Mouse (Mus musculus): ENCODE data around the gene Nedd9.

The Nedd9 gene

DNA sequence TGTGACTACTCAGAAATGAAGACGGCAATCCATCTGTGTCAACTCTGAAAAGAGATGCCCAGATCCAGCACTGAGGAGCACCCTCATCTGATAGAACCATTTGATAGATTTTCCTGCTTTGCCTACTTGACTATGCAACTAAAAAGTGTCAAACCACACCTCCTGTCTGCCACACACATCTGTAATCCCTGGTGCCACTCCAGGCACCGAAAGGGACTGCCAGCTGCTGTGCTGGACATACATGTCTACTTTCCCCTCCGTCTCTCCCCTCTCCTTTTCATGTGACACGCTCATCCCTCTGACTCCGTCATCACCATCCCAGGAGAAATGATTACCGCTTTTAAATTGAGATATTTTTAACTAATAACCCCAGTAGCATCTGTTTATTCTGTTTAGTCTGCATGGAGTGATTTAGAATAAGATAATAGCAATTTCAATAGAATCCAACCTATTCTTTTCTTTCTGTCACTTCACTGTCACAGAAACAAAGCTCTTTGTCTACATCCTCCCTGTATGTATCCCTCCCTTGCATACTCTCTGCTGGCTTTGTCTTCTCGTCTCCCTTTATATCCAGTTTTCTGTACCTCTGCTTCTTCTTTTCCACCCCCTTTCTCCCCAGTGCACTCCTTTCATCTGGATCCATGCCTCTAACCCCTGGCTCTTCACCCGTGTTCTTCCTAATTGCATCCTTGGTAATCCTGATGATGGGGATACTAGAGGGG lies 5.0 kb upstream of the Nedd9 start:
- no peak for DNase-seq (ENCODE audit: low read depth)

DNA sequence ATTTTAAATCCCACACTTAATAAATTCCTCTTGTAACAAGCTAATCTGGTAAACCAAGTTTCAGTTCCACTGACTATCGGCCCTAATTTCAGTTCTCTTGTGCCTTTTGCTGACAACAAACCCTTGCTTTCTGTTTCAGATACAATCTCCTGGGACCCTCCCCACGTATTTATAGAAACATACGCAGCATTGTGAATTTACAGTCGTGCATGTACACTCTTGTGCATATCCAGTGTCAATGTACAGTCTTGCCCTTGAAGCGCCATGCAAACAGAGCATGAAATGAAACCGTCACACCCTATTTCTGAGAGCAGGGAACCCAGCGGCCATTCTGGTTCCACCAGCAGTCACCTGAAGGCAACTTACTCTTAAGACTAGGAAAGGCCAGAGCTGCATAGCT lies 4.4 kb upstream of the Nedd9 start:
- DNase-seq (ENCODE audit: low read depth) = no peak

DNA sequence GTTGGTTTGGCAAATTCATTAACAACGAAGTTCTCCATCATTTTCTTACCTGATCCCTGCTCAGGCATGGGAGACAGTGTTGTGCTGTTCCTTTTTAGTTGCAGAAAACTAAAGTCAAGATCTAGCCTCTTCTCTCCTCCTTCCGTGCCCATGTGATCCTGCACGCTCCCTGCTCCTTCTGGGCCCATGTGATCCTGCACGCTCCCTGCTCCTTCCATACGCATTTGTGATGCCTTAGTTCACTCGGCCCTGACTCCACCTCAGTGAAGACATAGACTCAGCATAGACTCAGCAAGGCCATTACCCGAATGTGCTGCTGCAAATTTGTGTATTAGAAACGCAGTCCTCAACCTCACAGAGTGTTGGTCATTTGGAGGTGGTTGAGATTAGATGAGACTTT lies 3.1 kb upstream of the Nedd9 start:
- no peak for DNase-seq (ENCODE audit: low read depth)

GRCm38 (mm10) chr13:41489705-41490275 lies 2.6 kb upstream of the Nedd9 start:
- no peak for DNase-seq (ENCODE audit: low read depth)

DNA sequence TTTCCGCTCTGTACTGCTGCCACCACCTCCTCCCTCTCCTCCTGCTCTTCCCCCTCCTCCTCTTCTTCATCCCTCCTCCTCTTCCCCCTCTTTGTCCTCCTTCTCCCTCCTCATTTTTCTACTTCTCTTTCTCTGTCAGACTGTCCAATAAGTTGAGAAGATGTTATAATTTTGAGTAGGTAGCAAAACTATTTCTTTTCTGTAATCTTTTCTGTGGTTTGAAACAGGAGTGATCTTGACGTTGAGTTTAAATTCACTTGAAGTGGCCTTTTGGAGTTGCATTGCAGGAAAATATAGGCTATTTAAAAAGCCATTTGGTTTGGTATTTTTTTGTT lies 214 bp upstream of the Nedd9 start:
- no peak for DNase-seq (ENCODE audit: low read depth)

DNA sequence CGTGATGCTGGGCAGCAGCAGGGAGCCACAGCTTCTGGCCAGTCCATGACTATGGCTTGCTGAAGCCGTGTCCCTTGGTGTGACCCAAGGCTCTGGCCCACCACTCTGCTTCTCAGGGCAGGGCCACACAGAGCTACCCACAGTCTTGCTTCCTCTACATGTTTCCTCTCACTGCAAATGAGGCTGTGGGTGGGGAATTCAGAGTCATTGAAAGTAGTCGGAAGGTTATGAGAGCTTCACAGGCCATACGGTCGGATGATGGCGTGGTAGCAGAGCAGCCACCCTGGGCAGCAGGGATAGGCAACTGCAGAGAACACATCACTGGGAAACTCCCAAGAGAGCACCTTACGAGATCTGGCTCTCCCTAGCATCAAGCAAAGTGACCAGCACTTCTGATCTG lies 3.2 kb downstream of the Nedd9 start:
- peak; percentile 68 for DNase-seq (ENCODE audit: low read depth)

DNA sequence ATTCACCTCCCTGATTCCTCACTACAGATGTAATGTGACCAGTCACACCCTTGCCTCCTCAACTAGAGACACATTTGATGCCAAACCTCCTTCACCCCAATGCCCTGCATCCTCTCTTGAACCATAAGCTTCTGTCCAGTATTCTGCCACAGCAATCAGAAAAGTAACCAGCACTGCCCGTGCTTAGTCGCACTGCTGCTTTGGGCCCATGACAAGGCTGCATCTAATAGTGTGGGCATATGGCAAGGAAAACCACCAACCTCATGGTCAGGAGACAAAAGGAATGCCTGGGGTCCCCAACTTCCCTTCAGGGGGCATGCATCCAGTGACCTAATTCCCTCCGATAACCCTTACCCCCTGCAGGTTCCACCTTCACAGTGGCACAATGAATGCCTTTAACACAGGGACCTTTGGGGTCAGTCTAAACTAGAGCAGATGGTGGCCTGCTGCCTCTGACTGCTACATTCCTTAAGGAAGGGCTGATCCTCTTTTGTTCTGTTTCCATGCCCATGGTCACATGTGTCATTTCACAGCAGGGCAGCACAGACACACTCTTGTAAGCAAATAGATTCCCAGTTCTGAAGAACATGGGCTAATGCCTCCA lies 4.7 kb downstream of the Nedd9 start:
- DNase-seq (ENCODE audit: low read depth) = no peak

DNA sequence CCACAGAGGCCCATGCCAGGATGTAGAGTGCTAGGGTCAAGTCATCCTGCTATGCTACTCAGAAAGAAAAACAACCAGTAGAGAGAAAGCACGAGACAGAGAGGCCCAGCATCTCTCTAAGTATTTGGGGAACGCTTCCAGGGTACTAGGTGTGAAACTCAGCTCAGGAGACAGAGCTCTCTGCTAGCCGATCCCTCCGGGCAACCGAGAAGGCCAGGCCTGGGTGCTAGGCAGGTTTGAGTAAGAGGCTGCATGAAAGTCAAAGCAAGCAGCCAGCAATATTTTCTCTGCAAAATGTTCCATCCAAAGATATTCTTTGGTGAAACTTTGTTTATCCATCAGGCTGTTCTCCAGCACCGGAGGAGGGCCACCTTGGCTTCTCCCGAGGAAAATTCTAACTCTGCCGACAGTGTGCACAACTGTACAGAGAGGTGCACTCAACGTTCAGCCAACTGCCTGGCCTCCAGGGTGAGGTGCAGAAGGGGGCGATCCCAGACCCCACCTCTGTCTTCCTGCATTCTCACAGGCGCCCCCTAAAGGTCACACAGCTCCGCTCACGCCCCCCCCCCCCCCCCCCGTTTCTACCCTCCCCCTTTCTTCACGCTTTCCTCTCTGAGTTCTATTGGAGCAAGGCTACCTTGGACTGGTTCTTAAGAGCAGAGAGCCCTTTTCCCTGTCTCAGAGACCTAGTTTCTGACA lies 7.3 kb downstream of the Nedd9 start:
- DNase-seq (ENCODE audit: low read depth) = no peak

DNA sequence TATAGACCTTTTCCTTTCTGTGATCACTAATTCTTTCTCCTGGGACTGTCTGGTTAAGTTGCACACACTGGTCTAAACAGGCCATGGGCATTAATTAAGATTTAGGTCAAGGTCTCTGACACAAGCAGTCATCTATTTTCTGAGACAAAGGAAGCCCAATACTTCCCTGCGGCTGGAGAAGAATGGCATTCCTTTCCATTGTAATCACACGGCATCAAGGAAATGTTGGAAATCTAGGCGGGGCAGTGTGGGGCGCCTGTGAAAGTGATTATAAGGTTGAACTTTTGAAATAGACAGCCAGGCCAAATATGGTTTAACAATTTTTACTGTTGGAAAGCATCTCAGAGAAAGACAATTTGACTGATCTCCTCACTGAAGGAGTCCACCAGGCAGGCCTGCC lies 10.9 kb downstream of the Nedd9 start:
- DNase-seq (ENCODE audit: low read depth) = no peak

DNA sequence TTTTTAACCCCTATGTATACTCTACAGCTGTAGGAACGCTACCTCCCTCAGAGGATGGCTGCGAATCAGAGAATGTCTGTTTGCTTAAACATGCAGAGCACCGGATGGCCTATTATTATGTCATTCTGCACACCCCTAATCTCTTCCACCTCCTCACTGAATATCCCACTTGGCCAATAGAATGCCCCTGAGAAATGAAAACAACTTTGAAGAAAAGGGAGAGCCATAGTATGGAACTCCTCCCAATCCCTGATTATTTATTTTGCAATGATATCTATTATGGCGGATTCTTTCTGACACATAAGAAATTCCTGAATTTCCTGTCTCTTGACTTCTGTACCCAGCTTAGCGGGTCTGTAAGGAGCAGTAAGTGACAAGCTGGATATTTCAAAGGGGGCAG lies 12.8 kb downstream of the Nedd9 start:
- no peak for DNase-seq (ENCODE audit: low read depth)

- DNase-seq (ENCODE audit: low read depth) = no peak
These were observed 13.7 kb downstream of the Nedd9 start for GRCm38 (mm10) chr13:41473504-41473903.

GRCm38 (mm10) chr13:41472878-41473424 lies 14.2 kb downstream of the Nedd9 start:
- DNase-seq (ENCODE audit: low read depth) = no peak

DNA sequence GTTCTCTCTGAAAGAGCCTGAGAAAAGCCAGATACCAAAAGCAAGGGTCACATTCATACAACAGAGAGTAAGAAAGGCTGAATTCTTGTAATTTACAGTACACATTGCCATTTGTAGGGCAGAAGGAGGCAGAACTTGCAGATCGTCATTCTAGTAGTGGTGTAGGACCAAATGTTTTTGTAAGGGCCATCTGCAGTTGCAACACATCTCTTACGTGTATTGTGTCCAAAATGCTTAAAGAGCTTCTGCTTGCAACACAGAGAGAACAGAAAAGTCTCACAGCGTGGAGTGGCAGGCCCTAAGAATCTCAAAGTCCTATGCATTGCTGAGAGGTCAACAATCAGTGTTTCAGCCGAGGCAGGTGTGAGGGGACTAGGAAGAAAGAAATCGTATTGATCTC lies 18.9 kb downstream of the Nedd9 start:
- DNase-seq (ENCODE audit: low read depth) = no peak

GRCm38 (mm10) chr13:41467036-41467435 lies 20.1 kb downstream of the Nedd9 start:
- DNase-seq (ENCODE audit: low read depth) = no peak

GRCm38 (mm10) chr13:41466616-41467015 lies 20.5 kb downstream of the Nedd9 start:
- DNase-seq (ENCODE audit: low read depth) = no peak

DNA sequence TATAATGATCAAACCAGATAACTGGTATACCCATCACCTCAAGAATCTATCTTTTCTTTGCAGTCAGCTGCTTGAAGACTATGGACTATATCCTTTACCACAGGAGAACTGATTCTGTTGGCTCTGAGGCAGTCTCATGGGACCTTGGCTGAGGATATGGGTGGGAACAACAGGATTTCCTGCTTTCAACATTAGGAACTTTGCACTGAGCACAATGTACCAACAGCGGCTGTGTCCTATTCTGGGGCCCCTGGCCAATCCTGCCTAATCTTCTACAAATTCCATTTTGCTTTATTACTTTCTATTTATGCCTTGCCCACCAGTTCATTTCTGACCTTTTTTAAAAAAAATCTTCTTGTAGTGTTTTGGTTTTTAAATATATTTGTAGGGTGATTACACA lies 21.0 kb downstream of the Nedd9 start:
- no peak for DNase-seq (ENCODE audit: low read depth)

- DNase-seq (ENCODE audit: low read depth) = no peak
These were observed 25.7 kb downstream of the Nedd9 start for GRCm38 (mm10) chr13:41461418-41461817.

DNA sequence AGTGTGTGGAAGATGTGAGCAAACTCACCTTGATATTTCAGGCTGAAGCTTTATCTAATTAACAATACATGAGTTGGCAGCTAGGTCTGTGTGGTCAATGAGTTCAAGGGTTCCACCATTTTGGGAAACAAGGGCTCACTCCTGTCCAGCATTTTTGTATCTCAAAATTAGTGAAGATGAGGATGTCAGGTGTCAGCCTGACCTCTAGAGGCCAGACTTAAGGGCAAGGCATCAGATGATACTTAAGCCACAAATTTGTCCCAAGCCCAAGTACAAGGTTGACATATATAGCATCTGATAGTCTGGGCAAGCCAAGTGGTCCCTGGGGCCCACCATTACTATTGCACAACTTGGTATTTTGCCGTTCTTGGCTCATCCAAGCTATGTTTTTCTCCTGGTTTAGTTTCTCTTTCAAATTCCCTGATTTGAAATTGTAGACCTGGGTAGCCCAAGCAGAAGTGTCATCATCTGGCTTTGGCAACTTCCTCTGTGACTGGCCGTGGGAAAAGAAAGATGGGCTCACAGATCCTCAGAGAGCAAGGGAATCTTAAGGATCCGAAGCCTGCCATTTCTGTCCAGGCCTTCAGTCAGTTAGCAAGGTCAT lies 27.4 kb downstream of the Nedd9 start:
- no peak for DNase-seq (ENCODE audit: low read depth)

DNA sequence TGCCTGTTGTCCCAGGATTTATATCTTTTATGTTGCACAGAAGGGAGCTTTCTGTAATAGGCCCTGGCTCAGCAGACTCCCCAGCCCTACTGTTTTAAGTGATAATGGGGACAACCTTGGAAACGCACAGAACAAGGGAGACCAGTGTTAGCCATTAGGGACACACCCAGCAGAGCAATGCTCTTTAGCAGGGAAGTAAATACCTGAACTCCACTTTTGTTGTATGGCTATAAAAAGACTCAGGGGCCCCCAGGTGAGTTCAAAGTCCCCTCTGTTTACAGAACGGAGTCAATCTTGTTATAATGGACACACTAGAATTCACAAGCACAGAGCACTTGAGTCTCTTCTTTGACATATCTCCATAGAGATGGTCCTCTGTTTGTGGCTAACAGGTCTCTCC lies 28.5 kb downstream of the Nedd9 start:
- DNase-seq (ENCODE audit: low read depth) = no peak

DNA sequence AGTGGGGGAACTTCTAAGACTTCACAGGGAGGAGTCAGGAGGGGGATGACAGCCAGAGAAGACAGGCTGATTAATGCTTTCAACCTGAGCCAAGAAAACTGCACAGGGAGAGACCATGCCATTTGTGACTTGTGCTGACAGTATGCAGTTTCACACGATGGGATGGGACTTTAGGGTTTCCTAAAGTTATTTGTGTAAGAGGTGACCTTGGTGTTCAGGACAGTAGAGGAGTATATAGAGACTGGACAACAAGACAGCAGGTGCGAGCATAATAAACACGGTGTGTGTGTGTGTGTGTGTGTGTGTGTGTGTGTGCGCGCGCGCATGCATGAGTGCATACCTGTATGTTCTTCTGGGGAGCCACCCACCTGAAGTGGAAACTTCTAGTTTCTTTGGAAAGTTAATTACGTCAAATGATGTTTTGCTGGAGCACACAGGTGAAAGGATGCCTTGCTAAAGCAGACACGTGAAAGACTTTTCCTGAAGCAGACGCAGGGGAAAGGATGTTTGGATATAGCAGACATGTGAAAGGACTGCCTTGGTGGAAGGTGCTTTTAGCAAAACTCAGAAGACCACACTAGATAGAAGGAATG lies 29.3 kb downstream of the Nedd9 start:
- no peak for DNase-seq (ENCODE audit: low read depth)

- DNase-seq (ENCODE audit: low read depth) = no peak
These were observed 29.9 kb downstream of the Nedd9 start for GRCm38 (mm10) chr13:41457030-41457797.

Data from induced T-regulatory cell, adult 2 months (primary cell).